In the genomic region with DNA sequence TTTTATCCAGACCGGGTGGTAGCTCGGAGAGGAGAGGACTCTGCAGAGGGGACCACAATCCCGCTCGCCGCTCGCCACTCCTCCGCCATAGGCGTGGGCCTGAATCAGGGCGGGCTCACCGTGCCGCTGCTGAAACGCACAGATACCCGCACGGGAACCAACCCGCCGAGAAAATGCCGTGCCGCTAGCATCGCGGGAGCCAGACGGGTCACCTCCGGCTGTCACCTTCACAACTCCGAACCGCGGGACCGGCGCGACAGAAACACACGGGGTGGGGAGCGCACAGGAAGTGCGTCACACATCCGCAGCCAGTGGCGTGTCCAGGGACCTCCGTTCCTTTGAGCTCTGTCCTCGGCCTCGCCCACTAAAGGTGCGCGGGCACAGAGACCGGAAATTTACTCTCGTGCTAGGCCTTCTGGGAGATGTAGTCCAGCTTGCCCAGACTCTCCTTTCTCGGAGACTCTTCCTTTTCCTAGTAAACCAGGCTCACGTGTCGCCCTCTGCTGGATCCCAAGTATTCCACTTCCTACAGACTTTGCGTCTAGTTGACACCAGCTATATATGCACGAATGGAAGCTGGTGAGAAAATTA, we compare ENCODE assay signal across 8 mouse cellular contexts. TPM values are rescaled to one million over a fixed set of nuclear protein-coding genes. Genes with fewer than 3 reads are reported as not detected.
DNase-seq lines count a peak whose midpoint lies in the region; ATAC-seq and TF ChIP-seq lines count a peak whose summit lies in the region.

A gene (minus strand): TSS at position 375 of the 591 bp plus-strand sequence.

- peaks cover 37% of the 10 kb centered on the region for H3K36me3 ChIP-seq in megakaryocyte, embryonic 14.5 days (replicated peaks; ENCODE audit: low read length)

- TF ChIP-seq POLR2A in cortical plate, adult 2 months (IDR thresholded peaks at IDR 0.05; ENCODE audit: extremely low read depth, insufficient read depth, low read length): peak; percentile 74

- peak within 1 kb of the TSS; percentile 65 for H3K4me3 ChIP-seq in cortical plate, adult 2 months (ENCODE audit: insufficient read depth, low read length)
- peak within 1 kb of the TSS; percentile 97 for H3K4me3 ChIP-seq in megakaryocyte, embryonic 14.5 days (replicated peaks)

- H3K27me3 ChIP-seq in megakaryocyte, embryonic 14.5 days (replicated peaks): no peaks in the 10 kb centered on the region

- no peak within 1 kb of the TSS for H3K27ac ChIP-seq in cortical plate, adult 2 months (ENCODE audit: insufficient read depth, low read length)

- peak; percentile 92 for TF ChIP-seq CTCF in cortical plate, adult 2 months (IDR thresholded peaks at IDR 0.05; ENCODE audit: extremely low read depth, insufficient read depth, low read length)

- no peaks in the 10 kb centered on the region for H3K9me3 ChIP-seq in megakaryocyte, embryonic 14.5 days

- DNase-seq in gastrocnemius, adult 8-10 months (ENCODE audit: low spot score in 2 of 2): peak; percentile 95 to 97
- peak; percentile 97 for DNase-seq in hindlimb bud, embryonic 11.5 days (ENCODE audit: extremely low spot score, low read depth, low spot score)
- DNase-seq in left cerebral cortex, adult 8-10 months (ENCODE audit: low spot score in 2 of 2): peak; percentile 93 to 99
- DNase-seq in right cerebral cortex, postnatal 10 days (ENCODE audit: low spot score in 2 of 2): peak; percentile 98 to 99
- peak; percentile 89 for DNase-seq in urinary bladder, postnatal 25 days (ENCODE audit: low spot score)

- ATAC-seq in activated CD4-positive, CD25-positive, alpha-beta regulatory T cell, adult 4 months: peak; percentile 98

- H3K4me1 ChIP-seq in cortical plate, adult 2 months (ENCODE audit: control insufficient read depth, insufficient read depth, low read length): peaks cover 4% of the 10 kb centered on the region; the same call in 1 of the 2 replicates
- peaks cover 49% of the 10 kb centered on the region for H3K4me1 ChIP-seq in megakaryocyte, embryonic 14.5 days

RNA-seq across cellular contexts. Expression of the gene that starts here (rescaled TPM):
- polyA plus RNA-seq in activated CD4-positive, CD25-positive, alpha-beta regulatory T cell, adult 4 months (2017; shearing (Covaris generic)): 100 to 1,000 TPM; 129 to 134 TPM
- 260 and 262 TPM in 2 replicates for polyA plus RNA-seq in cortical plate, adult 2 months (2012; rRNA removed)
- total RNA-seq in gastrocnemius, adult 8-10 months (2022): 100 to 1,000 TPM; 435 to 477 (median 462) TPM
- 100 to 1,000 TPM; 243 to 273 (median 258) TPM for total RNA-seq in left cerebral cortex, adult 8-10 months (2022)
- 111 and 122 TPM in 2 replicates for polyA plus RNA-seq in megakaryocyte, embryonic 14.5 days (2012; ENCODE audit: insufficient read depth, low replicate concordance)
